Mouse (Mus musculus) frontal cortex, postnatal 25 days (tissue): ENCODE results near the gene Tcf23.

Source experiments
- DNase-seq, 2 experiments: peaks; one replicate each; pipeline ENCODE4 v3.0.0; 2022; ENCODE audit warnings: low spot score in 2 of 2

Gene Tcf23

DNA sequence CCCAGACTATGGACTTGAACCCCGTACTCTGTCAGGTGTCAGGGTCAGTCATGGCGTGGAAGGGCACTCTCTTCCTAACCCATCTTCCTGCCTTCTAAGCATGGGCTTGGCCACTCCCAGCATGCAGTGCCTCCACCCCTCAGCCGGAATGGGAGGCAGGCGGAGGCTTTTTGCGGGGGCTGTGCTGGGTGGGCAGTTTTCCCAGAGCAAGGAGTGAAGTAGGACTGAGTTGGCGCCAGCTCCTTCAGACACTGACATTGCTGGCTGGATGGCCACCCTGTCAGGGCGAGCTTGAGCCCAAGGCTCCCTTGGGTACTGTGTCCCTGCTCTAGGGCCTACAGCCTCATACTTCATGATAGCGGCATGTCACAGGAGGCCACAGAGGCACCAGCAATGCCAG is at the start of gene Tcf23:
Gene Tcf23 (plus strand): TSS at position 247 of the 400 bp plus-strand sequence.
- DNase-seq: no peak

- DNase-seq: no peak
Measured at GRCm38 (mm10) chr5:30918691-30919090, 49.8 kb upstream of the Tcf23 start.

GRCm38 (mm10) chr5:30919831-30920614 is 48.4 kb upstream of the Tcf23 start:
- no peak for DNase-seq

- no peak for DNase-seq
Measured at GRCm38 (mm10) chr5:30920621-30921020, 47.8 kb upstream of the Tcf23 start.

DNA sequence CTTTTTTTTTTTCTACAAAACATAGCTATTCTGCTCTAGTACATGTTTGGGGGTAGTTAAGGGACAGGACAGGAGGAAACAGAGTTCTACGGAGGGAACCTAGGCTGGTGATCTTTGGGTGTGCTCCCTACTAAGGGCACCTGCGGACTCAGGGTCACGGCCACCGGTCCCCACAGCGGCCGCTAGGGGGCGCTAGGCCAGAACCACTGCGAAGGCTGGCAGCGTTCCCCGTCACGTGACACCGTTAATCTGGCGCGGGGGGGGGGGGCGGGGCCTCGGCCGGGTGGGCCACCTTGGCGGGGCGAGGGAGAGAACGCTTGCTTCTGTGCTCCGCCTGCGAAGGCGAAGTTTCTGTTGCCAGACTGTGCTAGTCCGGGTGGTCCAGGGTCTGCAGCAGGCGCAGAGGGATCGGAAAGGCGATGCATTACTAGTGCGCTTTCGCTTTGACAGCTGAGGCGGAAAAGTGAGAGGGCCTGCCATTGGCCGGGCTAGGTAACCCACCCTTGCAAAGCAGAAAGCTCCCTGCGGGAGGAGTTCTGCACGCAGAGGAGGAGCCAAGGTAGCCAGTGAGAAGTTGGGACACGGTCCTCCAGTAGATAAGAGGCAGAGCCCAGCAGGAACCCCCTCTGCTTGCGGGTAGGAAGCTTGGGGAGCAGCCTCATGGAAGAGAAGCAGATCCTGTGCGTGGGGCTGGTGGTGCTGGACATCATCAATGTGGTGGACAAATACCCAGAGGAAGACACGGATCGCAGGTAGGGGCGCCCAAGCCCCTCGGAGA is 47.0 kb upstream of the Tcf23 start, which contains the start of gene Khk:
Gene Khk (plus strand): TSS at position 176 of the 778 bp plus-strand sequence.
- DNase-seq: peak; percentile 83 to 89

GRCm38 (mm10) chr5:30922581-30923041 is 45.9 kb upstream of the Tcf23 start:
- DNase-seq: no peak

DNA sequence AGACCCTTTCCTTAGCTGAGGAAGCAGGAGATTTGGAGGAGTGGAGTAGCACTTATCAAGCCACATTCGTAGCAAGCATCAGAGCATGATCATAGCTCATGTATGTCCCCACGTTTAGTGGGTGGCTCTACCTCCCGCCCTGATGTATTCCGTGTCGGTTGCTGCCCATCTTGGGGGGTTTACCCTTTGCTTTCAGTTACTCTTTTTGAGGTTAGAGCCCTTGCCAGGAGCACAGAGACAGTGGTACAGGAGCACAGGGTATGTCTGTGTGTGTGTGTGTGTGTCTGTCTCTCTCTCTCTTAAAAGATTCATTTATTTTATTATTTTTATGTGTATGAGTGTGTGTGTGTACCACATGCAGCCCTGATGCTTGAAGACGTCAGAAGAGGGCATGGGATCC is 45.3 kb upstream of the Tcf23 start:
- DNase-seq: no peak

- DNase-seq: no peak
Measured at GRCm38 (mm10) chr5:30924614-30925013, 43.8 kb upstream of the Tcf23 start.

DNA sequence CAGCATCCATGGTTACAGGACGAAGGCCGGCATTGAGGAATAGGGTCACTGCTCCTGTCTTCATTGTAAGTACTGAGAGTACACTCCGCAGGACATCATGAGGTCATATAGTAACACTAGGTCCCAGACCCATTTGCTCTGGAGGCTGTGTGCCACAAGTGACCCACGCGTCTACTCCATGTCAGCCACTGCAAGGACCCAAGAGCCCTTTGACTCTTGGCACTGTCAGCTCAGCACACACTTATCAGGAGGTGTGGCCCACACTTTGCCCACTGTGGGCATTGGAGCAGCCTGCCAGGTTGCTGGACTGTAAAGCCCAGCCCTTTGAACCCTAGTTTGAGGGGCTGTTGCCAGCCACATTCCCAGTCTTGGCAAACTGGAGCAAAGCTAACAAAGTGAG is 43.2 kb upstream of the Tcf23 start:
- no peak for DNase-seq

DNA sequence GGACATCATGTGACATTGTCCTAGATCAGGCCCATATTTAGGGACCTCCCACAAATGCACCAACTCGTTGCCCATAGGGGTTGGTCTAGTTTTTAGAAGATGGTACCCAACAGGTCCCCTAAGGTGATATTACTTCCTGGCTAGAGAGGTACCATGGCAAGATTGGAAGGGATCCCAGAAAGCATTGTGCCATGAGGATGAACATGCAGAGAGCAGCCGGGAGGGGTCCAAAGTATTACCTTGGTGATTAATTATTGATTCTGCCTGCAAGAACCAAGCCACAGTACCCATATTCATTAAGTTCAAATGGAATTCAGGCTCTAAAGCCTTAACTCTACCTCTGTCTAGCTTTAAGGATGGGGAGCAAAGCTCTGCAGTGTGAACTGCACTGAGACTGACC is 42.4 kb upstream of the Tcf23 start:
- no peak for DNase-seq

- DNase-seq: no peak
Measured at GRCm38 (mm10) chr5:30927945-30928529, 40.4 kb upstream of the Tcf23 start.

- DNase-seq: peak; percentile 76 to 78
Measured at GRCm38 (mm10) chr5:30930121-30930520, 38.3 kb upstream of the Tcf23 start.

- no peak for DNase-seq
Measured at GRCm38 (mm10) chr5:30930846-30931245, 37.6 kb upstream of the Tcf23 start.

DNA sequence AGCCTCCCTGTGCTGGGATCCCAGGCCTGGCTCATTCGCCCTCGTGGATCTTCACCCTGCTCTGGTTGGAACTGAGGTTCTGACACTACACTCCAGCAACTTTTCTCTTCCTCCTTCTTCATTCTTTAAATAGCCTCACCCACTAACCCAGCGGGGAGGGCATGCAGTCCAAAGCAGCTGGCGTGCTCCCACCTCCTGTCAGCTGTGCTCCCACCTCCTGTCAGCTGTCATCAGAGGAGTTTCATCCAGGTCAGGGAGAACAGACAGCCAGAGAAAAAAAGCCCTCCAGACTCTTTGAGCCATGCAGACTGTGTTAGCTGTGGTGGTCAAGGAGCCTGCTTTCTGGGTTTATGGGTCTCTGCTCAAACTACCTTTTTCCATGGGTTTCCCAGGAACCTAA is 37.1 kb upstream of the Tcf23 start:
- no peak for DNase-seq

GRCm38 (mm10) chr5:30933705-30934104 is 34.8 kb upstream of the Tcf23 start:
- DNase-seq: no peak

- no peak for DNase-seq
Measured at GRCm38 (mm10) chr5:30934725-30935461, 33.6 kb upstream of the Tcf23 start.

DNA sequence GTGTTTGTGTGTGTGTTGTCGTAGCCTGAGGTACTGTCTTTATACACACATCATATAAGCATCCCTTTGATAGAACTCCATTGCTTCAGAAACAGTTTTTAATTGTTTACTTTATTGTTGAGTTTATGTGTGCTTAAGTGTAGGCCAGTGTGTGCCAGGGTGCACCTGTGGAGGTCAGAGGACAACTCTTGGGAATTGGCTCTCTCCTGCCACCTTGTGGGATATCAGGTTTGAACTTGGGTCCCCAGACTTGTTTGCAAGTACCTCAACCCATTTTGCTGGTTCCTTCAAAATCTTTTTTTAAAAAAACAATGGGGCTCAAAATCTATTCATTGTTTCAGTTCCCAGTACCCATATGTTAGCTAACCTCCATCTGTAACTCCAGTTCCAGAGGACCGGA is 25.5 kb upstream of the Tcf23 start:
- DNase-seq: no peak

DNA sequence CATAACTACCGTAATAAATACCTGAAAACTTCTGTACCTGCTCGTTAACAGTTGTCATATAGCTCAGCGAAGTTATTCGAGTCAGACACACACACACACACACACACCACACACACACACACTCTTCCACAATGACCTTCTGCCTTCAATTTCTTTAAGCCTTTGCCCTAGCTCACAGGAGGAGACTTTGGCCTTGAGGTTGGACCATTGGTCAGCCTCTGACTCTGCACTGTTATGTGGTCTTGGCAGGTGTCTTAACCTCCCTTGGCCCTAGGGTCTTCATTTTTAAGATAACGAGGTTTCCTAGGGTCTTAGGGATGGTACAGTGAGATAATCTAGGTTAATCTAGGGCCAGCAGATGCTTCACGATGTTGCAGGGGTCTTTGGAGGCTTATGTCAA is 24.1 kb upstream of the Tcf23 start:
- no peak for DNase-seq

- peak; percentile 55 to 58 for DNase-seq
Measured at GRCm38 (mm10) chr5:30944956-30945781, 23.3 kb upstream of the Tcf23 start, which contains the start of gene Cgref1. Gene Cgref1, minus strand, starts transcription at chr5:30945591.

DNA sequence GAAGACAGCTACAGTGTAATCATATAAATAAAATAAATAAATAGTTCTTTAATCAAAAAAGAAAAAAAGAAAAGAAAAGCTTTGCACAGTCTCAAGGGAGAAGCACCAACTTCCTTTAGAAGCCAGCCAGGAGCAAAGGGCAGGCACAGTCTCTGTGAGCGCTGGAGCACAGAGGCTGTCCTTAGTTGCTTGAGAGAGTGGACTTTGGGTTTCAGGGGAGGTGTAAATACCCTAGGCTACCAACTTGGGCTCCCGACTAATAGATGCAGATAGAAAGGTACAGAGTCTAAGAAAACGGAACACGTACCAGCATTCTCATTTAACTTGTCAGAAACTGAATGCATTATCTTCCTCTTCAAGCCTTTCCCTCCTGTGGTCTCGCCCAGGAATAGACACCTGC is 19.8 kb upstream of the Tcf23 start:
- DNase-seq: no peak
